Mouse (Mus musculus): ENCODE measurements at regions not wholly inside any gene's neighbourhood (a gene's known extent, or its start where the extent isn't known, plus 50 kb on each side); places are given as distances from the start of the nearest gene placed in this dataset.

DNA sequence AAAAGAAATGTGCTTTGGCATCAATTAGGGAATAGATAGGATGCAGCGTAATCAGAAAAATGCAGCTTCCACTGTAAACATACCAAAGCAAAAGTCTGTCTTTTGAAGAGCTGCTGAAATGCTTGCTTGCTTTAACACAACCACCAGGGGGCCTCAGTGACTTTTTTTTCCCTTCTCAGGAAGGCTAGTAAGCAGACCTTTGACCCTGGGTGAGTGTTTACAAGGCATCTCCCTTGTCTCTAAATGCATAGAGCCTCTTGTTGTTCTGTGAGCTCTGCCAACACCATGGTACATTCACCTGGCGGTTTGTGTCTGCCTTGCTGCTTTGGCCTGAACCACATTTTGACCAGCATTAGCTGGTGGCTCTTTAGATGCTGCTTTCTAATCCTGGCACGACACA, 191.9 kb upstream of the C9orf72 start:
- H3K27ac ChIP-seq (ENCODE audit: insufficient read depth, low read depth, low read length) = no peak overlapping the region
- H3K4me1 ChIP-seq (ENCODE audit: control insufficient read depth, insufficient read depth, insufficient read length, low read length) = no peaks in the 10 kb centered on the region
- H3K4me3 ChIP-seq (ENCODE audit: low read depth, low read length) = no peak overlapping the region
- no peaks in the 10 kb centered on the region for H3K36me3 ChIP-seq (ENCODE audit: control insufficient read depth, insufficient read depth, low read length)
- peak; percentile 27; the same call in 1 of the 2 replicates for TF ChIP-seq CTCF (IDR thresholded peaks at IDR 0.05; ENCODE audit: extremely low read depth, insufficient read length, insufficient replicate concordance, low read depth, low read length)
- no peak for TF ChIP-seq POLR2A (IDR thresholded peaks at IDR 0.05; ENCODE audit: low read depth, low read length)
- 32% methylated on average over 3 of the region's 3 CpGs for WGBS
- H3K27me3 ChIP-seq (ENCODE audit: control insufficient read depth, insufficient read depth, low read length) = no peaks in the 10 kb centered on the region

DNA sequence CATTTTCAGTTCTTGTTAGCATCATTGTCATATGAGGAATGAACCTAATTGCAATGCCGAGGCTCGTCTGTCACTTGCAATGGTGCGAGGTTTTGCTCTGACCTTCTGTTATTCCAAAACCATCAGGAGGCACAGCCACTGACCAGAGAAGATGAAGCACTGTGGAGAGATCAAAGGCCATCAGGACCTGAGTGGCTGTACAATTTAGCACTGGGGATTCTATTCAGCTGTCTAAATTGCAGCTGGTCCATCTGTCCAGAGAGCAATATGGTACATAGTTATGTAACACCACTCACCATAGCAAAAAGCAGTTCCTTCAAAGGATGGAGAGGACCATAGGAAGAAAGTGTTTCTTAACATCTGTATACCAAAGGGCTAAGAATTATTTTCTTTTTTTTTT, 187.5 kb upstream of the C9orf72 start:
- no peak overlapping the region for H3K27ac ChIP-seq (ENCODE audit: insufficient read depth, low read depth, low read length)
- no peak overlapping the region for H3K4me3 ChIP-seq (ENCODE audit: low read depth, low read length)
- 88% methylated on average over 3 of the region's 3 CpGs for WGBS
- H3K36me3 ChIP-seq (ENCODE audit: control insufficient read depth, insufficient read depth, low read length) = no peaks in the 10 kb centered on the region
- H3K4me1 ChIP-seq (ENCODE audit: control insufficient read depth, insufficient read depth, insufficient read length, low read length) = no peaks in the 10 kb centered on the region
- no peaks in the 10 kb centered on the region for H3K27me3 ChIP-seq (ENCODE audit: control insufficient read depth, insufficient read depth, low read length)
- TF ChIP-seq CTCF (IDR thresholded peaks at IDR 0.05; ENCODE audit: extremely low read depth, insufficient read length, insufficient replicate concordance, low read depth, low read length) (no peak), POLR2A (IDR thresholded peaks at IDR 0.05; ENCODE audit: low read depth, low read length) (no peak)

DNA sequence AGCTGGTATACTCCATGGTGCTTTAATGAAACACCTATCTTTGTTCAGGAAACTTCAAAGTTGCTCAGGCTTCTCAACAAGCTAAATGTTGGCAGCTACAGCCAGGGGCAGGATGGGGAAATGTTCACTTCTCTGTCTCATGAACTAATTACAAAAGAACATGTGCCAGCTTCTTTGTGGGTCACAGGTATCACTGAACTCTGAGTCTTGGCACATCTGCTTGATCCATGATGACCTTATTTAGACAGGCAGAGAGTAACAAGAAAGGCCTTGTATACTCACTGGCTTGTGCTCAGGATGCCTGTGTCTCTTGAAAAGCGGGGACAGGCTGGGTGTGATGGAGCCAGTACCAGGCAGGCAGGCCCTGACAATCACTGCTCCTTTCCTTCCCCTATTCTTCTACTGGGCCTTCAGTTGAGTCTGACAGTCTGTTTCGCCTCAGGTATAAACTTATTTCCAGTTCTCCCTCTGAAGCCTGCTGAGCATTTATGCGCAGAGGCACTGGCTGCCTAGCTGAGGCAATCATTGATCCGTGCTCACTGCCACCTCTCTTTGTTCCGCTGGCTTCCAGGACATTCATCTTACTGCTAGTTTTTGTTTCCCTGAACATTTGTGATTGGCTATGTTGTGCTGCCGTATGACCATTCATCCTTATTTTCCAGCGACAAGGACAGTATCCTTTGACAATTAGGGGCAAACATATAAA, 179.5 kb upstream of the C9orf72 start:
- WGBS = 75% methylated on average over 7 of the region's 7 CpGs
- H3K4me1 ChIP-seq (ENCODE audit: control insufficient read depth, insufficient read depth, insufficient read length, low read length) = no peaks in the 10 kb centered on the region
- H3K4me3 ChIP-seq (ENCODE audit: low read depth, low read length) = no peak overlapping the region
- H3K36me3 ChIP-seq (ENCODE audit: control insufficient read depth, insufficient read depth, low read length) = no peaks in the 10 kb centered on the region
- H3K27ac ChIP-seq (ENCODE audit: insufficient read depth, low read depth, low read length) = no peak overlapping the region
- TF ChIP-seq POLR2A (IDR thresholded peaks at IDR 0.05; ENCODE audit: low read depth, low read length) (no peak), CTCF (IDR thresholded peaks at IDR 0.05; ENCODE audit: extremely low read depth, insufficient read length, insufficient replicate concordance, low read depth, low read length) (no peak)
- no peaks in the 10 kb centered on the region for H3K27me3 ChIP-seq (ENCODE audit: control insufficient read depth, insufficient read depth, low read length)

DNA sequence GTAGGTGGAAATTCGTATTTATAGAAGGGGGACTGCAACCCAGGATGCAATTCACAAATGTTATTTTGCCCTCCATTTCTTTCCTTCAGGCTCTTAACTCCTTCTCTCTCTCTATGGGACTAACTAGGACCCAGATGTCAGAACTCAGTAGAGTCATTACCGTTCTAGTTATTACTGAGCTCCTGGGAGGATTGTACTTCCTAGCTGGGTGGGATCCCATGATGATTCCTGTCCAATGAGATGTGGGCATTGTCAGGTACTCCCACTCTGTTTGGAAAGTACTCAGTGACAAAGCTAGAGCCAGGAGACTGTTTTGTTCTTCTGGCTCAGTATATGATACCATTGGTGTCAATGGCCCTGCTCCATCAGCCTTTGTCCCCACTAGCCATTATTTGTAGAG, 178.1 kb upstream of the C9orf72 start:
- no peaks in the 10 kb centered on the region for H3K27me3 ChIP-seq (ENCODE audit: control insufficient read depth, insufficient read depth, low read length)
- H3K4me3 ChIP-seq (ENCODE audit: low read depth, low read length) = no peak overlapping the region
- no peak overlapping the region for H3K27ac ChIP-seq (ENCODE audit: insufficient read depth, low read depth, low read length)
- no peaks in the 10 kb centered on the region for H3K36me3 ChIP-seq (ENCODE audit: control insufficient read depth, insufficient read depth, low read length)
- TF ChIP-seq CTCF (IDR thresholded peaks at IDR 0.05; ENCODE audit: extremely low read depth, insufficient read length, insufficient replicate concordance, low read depth, low read length) = no peak
- no peak for TF ChIP-seq POLR2A (IDR thresholded peaks at IDR 0.05; ENCODE audit: low read depth, low read length)
- no peaks in the 10 kb centered on the region for H3K4me1 ChIP-seq (ENCODE audit: control insufficient read depth, insufficient read depth, insufficient read length, low read length)
- whole genome bisulfite sequencing = 75% methylated on average over 2 of the region's 2 CpGs

DNA sequence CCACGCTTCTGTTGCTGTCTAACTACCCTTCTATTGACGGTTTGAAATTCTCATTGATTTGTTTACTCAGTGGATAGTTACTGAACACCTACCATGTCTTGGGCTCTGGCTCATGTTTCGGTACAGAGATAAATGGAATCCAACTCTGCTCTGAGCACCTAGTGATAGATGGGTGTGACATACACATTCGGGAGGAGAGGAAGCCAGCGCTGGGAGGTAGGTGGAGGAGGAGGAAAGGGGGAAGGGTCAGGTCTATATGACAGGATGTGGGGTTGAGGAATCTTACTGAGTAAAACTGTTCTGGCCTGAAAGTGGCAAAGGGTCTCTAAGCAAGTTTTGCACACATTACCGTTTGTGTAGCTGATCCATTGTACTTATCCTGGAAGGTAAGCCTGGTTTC, 177.6 kb upstream of the C9orf72 start:
- Histone ChIP-seq H3K27ac (ENCODE audit: insufficient read depth, low read depth, low read length) (no peak overlapping the region), H3K4me3 (ENCODE audit: low read depth, low read length) (no peak overlapping the region), H3K4me1 (ENCODE audit: control insufficient read depth, insufficient read depth, insufficient read length, low read length) (no peaks in the 10 kb centered on the region), H3K36me3 (ENCODE audit: control insufficient read depth, insufficient read depth, low read length) (no peaks in the 10 kb centered on the region), H3K27me3 (ENCODE audit: control insufficient read depth, insufficient read depth, low read length) (no peaks in the 10 kb centered on the region)
- TF ChIP-seq CTCF (IDR thresholded peaks at IDR 0.05; ENCODE audit: extremely low read depth, insufficient read length, insufficient replicate concordance, low read depth, low read length) = no peak
- no peak for TF ChIP-seq POLR2A (IDR thresholded peaks at IDR 0.05; ENCODE audit: low read depth, low read length)
- WGBS = 46% methylated on average over 6 of the region's 6 CpGs

DNA sequence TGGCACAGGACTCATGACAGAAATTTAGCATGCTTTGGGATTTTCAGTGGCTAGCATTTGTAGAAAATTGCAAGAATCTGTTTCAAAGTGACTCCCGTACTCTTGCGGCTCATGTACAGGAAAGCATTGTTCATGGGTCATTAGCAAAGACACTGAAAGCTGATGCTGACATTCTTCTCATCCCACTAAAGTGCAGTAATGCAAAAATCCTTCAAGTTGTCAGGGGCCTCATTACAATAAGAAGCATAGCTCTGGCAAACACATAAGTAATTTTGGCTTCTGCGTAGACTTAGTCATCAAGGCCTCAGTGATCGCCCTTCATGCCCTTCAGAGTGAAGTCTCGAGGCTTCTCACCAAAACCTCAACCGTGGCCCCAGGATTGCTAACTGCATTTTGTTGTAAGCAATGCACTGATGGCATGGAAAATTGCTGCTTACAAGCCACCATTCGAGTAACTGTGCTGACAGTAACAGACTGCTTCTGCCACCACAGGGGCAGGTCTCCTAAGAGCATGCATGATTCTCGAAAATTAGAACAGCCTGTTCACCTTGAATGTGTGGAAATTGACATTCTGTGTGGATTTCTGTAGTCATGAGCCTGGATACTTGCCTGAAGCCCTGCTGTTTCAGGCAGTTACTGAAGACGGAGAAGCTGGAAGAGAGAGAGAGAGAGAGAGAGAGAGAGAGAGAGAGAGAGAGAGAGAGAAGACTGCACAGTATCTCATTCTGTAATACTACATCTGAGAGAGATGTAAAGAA, 176.6 kb upstream of the C9orf72 start:
- no peaks in the 10 kb centered on the region for H3K27me3 ChIP-seq (ENCODE audit: control insufficient read depth, insufficient read depth, low read length)
- 83% methylated on average over 9 of the region's 9 CpGs for WGBS
- TF ChIP-seq CTCF (IDR thresholded peaks at IDR 0.05; ENCODE audit: extremely low read depth, insufficient read length, insufficient replicate concordance, low read depth, low read length) = no peak
- no peak for TF ChIP-seq POLR2A (IDR thresholded peaks at IDR 0.05; ENCODE audit: low read depth, low read length)

DNA sequence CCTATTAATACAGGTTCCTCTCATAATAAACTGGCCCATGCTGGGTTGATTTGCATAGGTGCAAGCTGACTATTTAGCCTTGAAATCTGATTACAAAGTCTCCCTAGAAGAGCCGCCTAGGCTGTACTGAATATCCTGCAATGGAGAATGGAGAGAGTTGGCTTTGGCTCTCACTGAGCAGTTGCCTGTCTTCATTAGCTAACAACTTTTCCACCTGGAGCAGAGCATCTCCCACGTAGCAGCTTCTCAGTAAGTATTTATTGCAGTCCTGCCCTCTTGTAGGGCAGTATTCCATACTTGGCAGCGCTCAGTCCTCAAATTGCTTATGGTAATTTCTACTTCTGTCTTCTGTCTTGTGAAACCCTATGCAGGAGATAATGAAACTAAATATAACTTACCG, 175.8 kb upstream of the C9orf72 start:
- no peaks in the 10 kb centered on the region for H3K27me3 ChIP-seq (ENCODE audit: control insufficient read depth, insufficient read depth, low read length)
- H3K27ac ChIP-seq (ENCODE audit: insufficient read depth, low read depth, low read length) = no peak overlapping the region
- H3K36me3 ChIP-seq (ENCODE audit: control insufficient read depth, insufficient read depth, low read length) = no peaks in the 10 kb centered on the region
- H3K4me3 ChIP-seq (ENCODE audit: low read depth, low read length) = no peak overlapping the region
- 55% methylated on average over 4 of the region's 4 CpGs for WGBS
- no peaks in the 10 kb centered on the region for H3K4me1 ChIP-seq (ENCODE audit: control insufficient read depth, insufficient read depth, insufficient read length, low read length)
- no peak for TF ChIP-seq POLR2A (IDR thresholded peaks at IDR 0.05; ENCODE audit: low read depth, low read length)
- no peak for TF ChIP-seq CTCF (IDR thresholded peaks at IDR 0.05; ENCODE audit: extremely low read depth, insufficient read length, insufficient replicate concordance, low read depth, low read length)

More for the DNA sequence above, 176.6 kb upstream of the C9orf72 start:
- H3K4me3 ChIP-seq (ENCODE audit: low read depth, low read length) = no peak overlapping the region
- no peak overlapping the region for H3K27ac ChIP-seq (ENCODE audit: insufficient read depth, low read depth, low read length)
- no peaks in the 10 kb centered on the region for H3K36me3 ChIP-seq (ENCODE audit: control insufficient read depth, insufficient read depth, low read length)
- no peaks in the 10 kb centered on the region for H3K4me1 ChIP-seq (ENCODE audit: control insufficient read depth, insufficient read depth, insufficient read length, low read length)

All from small intestine, adult 2 months (tissue).